Mouse (Mus musculus) hindbrain, embryonic 11.5 days (tissue): ENCODE measurements around the gene Sigirr. TPM values are rescaled to one million over a fixed set of nuclear protein-coding genes. Genes with fewer than 3 reads are reported as not detected.

ENCODE experiments used
- ATAC-seq: fragments of 200-750 bp; cut with Nextera tagmentation; 2 replicates; pipeline ENCODE4 v1.8.0; 2017; ENCODE audit warnings: mild to moderate bottlenecking, moderate TSS enrichment, moderate library complexity; ENCODE audit not compliant: low FRiP score
- DNase-seq: peaks from one replicate; pipeline ENCODE4 v3.0.0-alpha.2; 2015; ENCODE audit warnings: low spot score
- H3K27ac ChIP-seq: fragments of 300-500 bp; sonication (generic); 2 replicates; pipeline ENCODE4 v1.5.1; 2014; ENCODE audit warnings: mild to moderate bottlenecking, low read depth, low read length
- H3K27me3 ChIP-seq: fragments of 300-500 bp; sonication (generic); 2 replicates; pipeline ENCODE4 v1.6.1; 2014; ENCODE audit warnings: mild to moderate bottlenecking, low read length, moderate library complexity, mixed read lengths; ENCODE audit not compliant: control insufficient read depth, insufficient read depth
- H3K36me3 ChIP-seq: fragments of 300-500 bp; sonication (generic); 2 replicates; pipeline ENCODE4 v1.6.1; 2014; ENCODE audit warnings: mild to moderate bottlenecking, low read length, moderate library complexity, mixed read lengths; ENCODE audit not compliant: control insufficient read depth, insufficient read depth
- H3K4me1 ChIP-seq: fragments of 300-500 bp; sonication (generic); replicated peaks from 2 replicates; pipeline ENCODE4 v1.6.1; 2014; ENCODE audit warnings: low read length, mixed read lengths; ENCODE audit not compliant: control insufficient read depth, insufficient read depth
- H3K4me2 ChIP-seq: fragments of 300-500 bp; sonication (generic); replicated peaks from 2 replicates; pipeline ENCODE4 v1.6.1; 2014; ENCODE audit warnings: mild to moderate bottlenecking, low read depth, low read length
- H3K4me3 ChIP-seq: fragments of 300-500 bp; sonication (generic); 2 replicates; pipeline ENCODE4 v1.5.1; 2014; ENCODE audit warnings: low read depth, low read length
- H3K9ac ChIP-seq: fragments of 300-500 bp; sonication (generic); 2 replicates; pipeline ENCODE4 v1.6.1; 2014; ENCODE audit warnings: low read depth, low read length
- H3K9me3 ChIP-seq: fragments of 300-500 bp; sonication (generic); 2 replicates; pipeline ENCODE4 v1.6.1; 2016; ENCODE audit warnings: low read length; ENCODE audit not compliant: control insufficient read depth
- WGBS: fragments of 180-500 bp; shearing (Covaris S2); extraction: QIAGEN DNeasy Blood & Tissue Kit; methylation state at CpG from one replicate; pipeline ENCODE4 v1.1.7; 2014; 5-methylcytosine and 5-hydroxymethylcytosine counted together
- polyA plus RNA-seq: library from polyadenylated mRNA; unstranded; fragments of >200 nt; fragmentation: Nextera tagmentation; extraction: Ambion mirVana; gene quantifications from 2 replicates; pipeline ENCODE4 v1.2.1, GENCODE M21; 2014

Gene Sigirr
- polyA plus RNA-seq, 1 experiment from 2014 or later = 1.0 TPM

- no peak within 1 kb of the TSS for H3K9ac ChIP-seq
- 12% methylated on average over 9 of the region's 9 CpGs for WGBS
- no peaks in the 10 kb centered on the region for H3K9me3 ChIP-seq
- no peaks in the 10 kb centered on the region for H3K36me3 ChIP-seq
- DNase-seq = no peak
- H3K27ac ChIP-seq = no peak within 1 kb of the TSS
- H3K27me3 ChIP-seq = no peaks in the 10 kb centered on the region; the same call in 1 of the 2 replicates
- H3K4me3 ChIP-seq = no peak within 1 kb of the TSS
- H3K4me1 ChIP-seq = no peaks in the 10 kb centered on the region
- no peak within 1 kb of the TSS for H3K4me2 ChIP-seq
- no peak for ATAC-seq
Measured at GRCm38 (mm10) chr7:141117636-141118035, 17.3 kb upstream of the Sigirr start, which contains the start of gene Ano9. Gene Ano9, minus strand, starts transcription at chr7:141117806.

GRCm38 (mm10) chr7:141115874-141116273 is 15.5 kb upstream of the Sigirr start:
- no peak overlapping the region for H3K27ac ChIP-seq
- H3K4me2 ChIP-seq = no peak overlapping the region
- no peak overlapping the region for H3K9ac ChIP-seq
- WGBS = 84% methylated on average over 9 of the region's 9 CpGs
- DNase-seq (no peak), ATAC-seq (no peak)
- no peaks in the 10 kb centered on the region; the same call in 1 of the 2 replicates for H3K27me3 ChIP-seq
- no peaks in the 10 kb centered on the region for H3K4me1 ChIP-seq
- no peak overlapping the region for H3K4me3 ChIP-seq
- H3K36me3 ChIP-seq = no peaks in the 10 kb centered on the region
- H3K9me3 ChIP-seq = no peaks in the 10 kb centered on the region

- Histone ChIP-seq H3K9me3 (no peaks in the 10 kb centered on the region), H3K36me3 (no peaks in the 10 kb centered on the region), H3K4me1 (0 out of 2 replicates have a peak, but pooled peaks cover 3% of the 10 kb centered on the region), H3K9ac (no peak overlapping the region), H3K27ac (no peak overlapping the region), H3K4me2 (no peak overlapping the region), H3K4me3 (no peak overlapping the region), H3K27me3 (peaks cover 24% of the 10 kb centered on the region)
- no peak for ATAC-seq
- no peak for DNase-seq
- 77% methylated on average over 3 of the region's 3 CpGs for WGBS
Measured at GRCm38 (mm10) chr7:141103161-141103560, 2.8 kb upstream of the Sigirr start.

- peaks cover 3% of the 10 kb centered on the region; the same call in 1 of the 2 replicates for H3K4me1 ChIP-seq
- peaks cover 30% of the 10 kb centered on the region for H3K27me3 ChIP-seq
- DNase-seq (no peak), ATAC-seq (no peak)
- no peak overlapping the region for H3K4me2 ChIP-seq
- no peak overlapping the region for H3K9ac ChIP-seq
- WGBS = 87% methylated on average over 5 of the region's 5 CpGs
- H3K4me3 ChIP-seq = no peak overlapping the region
- H3K9me3 ChIP-seq = no peaks in the 10 kb centered on the region
- H3K27ac ChIP-seq = no peak overlapping the region
- H3K36me3 ChIP-seq = no peaks in the 10 kb centered on the region
Measured at GRCm38 (mm10) chr7:141097177-141097576, 3.2 kb downstream of the Sigirr start.

- H3K9ac ChIP-seq = no peak overlapping the region
- no peaks in the 10 kb centered on the region for H3K36me3 ChIP-seq
- H3K27ac ChIP-seq = no peak overlapping the region
- no peaks in the 10 kb centered on the region for H3K9me3 ChIP-seq
- H3K4me3 ChIP-seq = no peak overlapping the region
- 46% methylated on average over 6 of the region's 6 CpGs for WGBS
- H3K4me1 ChIP-seq = peaks cover 5% of the 10 kb centered on the region
- ATAC-seq (no peak), DNase-seq (no peak)
- H3K27me3 ChIP-seq = peaks cover 30% of the 10 kb centered on the region
- no peak overlapping the region for H3K4me2 ChIP-seq
Measured at GRCm38 (mm10) chr7:141096649-141097056, 3.7 kb downstream of the Sigirr start.

GRCm38 (mm10) chr7:141096021-141096420 is 4.4 kb downstream of the Sigirr start:
- Histone ChIP-seq H3K9ac (no peak overlapping the region), H3K4me3 (no peak overlapping the region), H3K4me1 (peaks cover 5% of the 10 kb centered on the region), H3K27ac (no peak overlapping the region), H3K36me3 (no peaks in the 10 kb centered on the region), H3K4me2 (no peak overlapping the region), H3K9me3 (no peaks in the 10 kb centered on the region), H3K27me3 (peaks cover 24% of the 10 kb centered on the region)
- ATAC-seq (no peak), DNase-seq (no peak)
- 83% methylated on average over 6 of the region's 6 CpGs for WGBS

GRCm38 (mm10) chr7:141094487-141095205 is 5.7 kb downstream of the Sigirr start:
- ATAC-seq (no peak), DNase-seq (no peak)
- Histone ChIP-seq H3K27me3 (peaks cover 15% of the 10 kb centered on the region), H3K27ac (no peak overlapping the region), H3K9ac (no peak overlapping the region), H3K4me2 (no peak overlapping the region), H3K36me3 (no peaks in the 10 kb centered on the region), H3K4me3 (no peak overlapping the region), H3K4me1 (peaks cover 2% of the 10 kb centered on the region), H3K9me3 (no peaks in the 10 kb centered on the region)
- 56% methylated on average over 15 of the region's 15 CpGs for WGBS

GRCm38 (mm10) chr7:141093950-141094349 is 6.4 kb downstream of the Sigirr start:
- H3K9me3 ChIP-seq = no peaks in the 10 kb centered on the region
- no peak overlapping the region for H3K4me2 ChIP-seq
- H3K9ac ChIP-seq = no peak overlapping the region
- no peak overlapping the region for H3K4me3 ChIP-seq
- H3K4me1 ChIP-seq = peaks cover 2% of the 10 kb centered on the region
- no peak overlapping the region for H3K27ac ChIP-seq
- 75% methylated on average over 6 of the region's 6 CpGs for WGBS
- peaks cover 17% of the 10 kb centered on the region for H3K27me3 ChIP-seq
- no peak for DNase-seq
- ATAC-seq = no peak
- no peaks in the 10 kb centered on the region for H3K36me3 ChIP-seq
